Mouse (Mus musculus) stomach, postnatal 0 days (tissue): Measurements from ENCODE around the gene Mylk. TPM values are rescaled to one million over a fixed set of nuclear protein-coding genes. Genes with fewer than 3 reads are reported as not detected.

ENCODE experiments used
- ATAC-seq: fragments of 200-750 bp; cut with Nextera tagmentation; 2 replicates; pipeline ENCODE4 v1.8.0; 2017; ENCODE audit not compliant: low FRiP score, low TSS enrichment
- DNase-seq: peaks from one replicate; pipeline ENCODE4 v3.0.0-alpha.2; 2016; ENCODE audit warnings: low spot score
- H3K27ac ChIP-seq: fragments of 300-500 bp; sonication (generic); replicated peaks from 2 replicates; pipeline ENCODE4 v1.5.1; 2014; ENCODE audit warnings: mild to moderate bottlenecking, control low read depth
- H3K27me3 ChIP-seq: fragments of 300-500 bp; sonication (generic); 2 replicates; pipeline ENCODE4 v1.6.1; 2014; ENCODE audit warnings: low read length; ENCODE audit not compliant: control insufficient read depth, insufficient read depth
- H3K36me3 ChIP-seq: fragments of 300-500 bp; sonication (generic); 2 replicates; pipeline ENCODE4 v1.6.1; 2014; ENCODE audit warnings: low read length, mixed read lengths; ENCODE audit not compliant: control insufficient read depth, insufficient read depth
- H3K4me1 ChIP-seq: fragments of 300-500 bp; sonication (generic); replicated peaks from 2 replicates; pipeline ENCODE4 v1.6.1; 2014; ENCODE audit warnings: antibody characterized with exemption; ENCODE audit not compliant: control insufficient read depth, insufficient read depth
- H3K4me2 ChIP-seq: fragments of 300-500 bp; sonication (generic); replicated peaks from 2 replicates; pipeline ENCODE4 v1.6.1; 2014; ENCODE audit warnings: low read depth, mild to moderate bottlenecking, control low read depth, moderate library complexity
- H3K4me3 ChIP-seq: fragments of 300-500 bp; sonication (generic); 2 replicates; pipeline ENCODE4 v1.5.1; 2014; ENCODE audit warnings: low read depth, low read length, control low read depth
- H3K9ac ChIP-seq: fragments of 300-500 bp; sonication (generic); 2 replicates; pipeline ENCODE4 v1.6.1; 2014; ENCODE audit warnings: mild to moderate bottlenecking, low read length, control low read depth, mixed read lengths
- H3K9me3 ChIP-seq: fragments of 300-500 bp; sonication (generic); 2 replicates; pipeline ENCODE4 v1.6.1; 2016; ENCODE audit warnings: low read length; ENCODE audit not compliant: control insufficient read depth
- CTCF ChIP-seq: IDR thresholded peaks from 2 replicates; pipeline ENCODE4 v1.5.1; 2016; ENCODE audit warnings: antibody characterized with exemption, low read depth, mild to moderate bottlenecking, moderate library complexity
- EP300 ChIP-seq: optimal IDR thresholded peaks from 2 replicates; pipeline ENCODE3; 2016; ENCODE audit warnings: antibody characterized with exemption
- WGBS: fragments of 180-500 bp; shearing (Covaris S2); extraction: QIAGEN DNeasy Blood & Tissue Kit; methylation state at CpG from one replicate; pipeline ENCODE4 v1.1.7; 2014; 5-methylcytosine and 5-hydroxymethylcytosine counted together
- polyA plus RNA-seq: library from polyadenylated mRNA; unstranded; fragments of >200 nt; fragmentation: Nextera tagmentation; extraction: Ambion mirVana; gene quantifications from 2 replicates; pipeline ENCODE4 v1.2.1, GENCODE M21; 2015

Gene Mylk
- polyA plus RNA-seq, 1 experiment from 2014 or later, result 480 TPM

- no peaks in the 10 kb centered on the region for H3K27me3 ChIP-seq
- TF ChIP-seq EP300, result no peak
- TF ChIP-seq CTCF, result no peak
- 77% methylated on average over 8 of the region's 8 CpGs for WGBS
- H3K36me3 ChIP-seq, result no peaks in the 10 kb centered on the region
- no peak for DNase-seq
- no peak for ATAC-seq
- H3K9me3 ChIP-seq, result no peaks in the 10 kb centered on the region
- H3K4me1 ChIP-seq, result no peaks in the 10 kb centered on the region; the same call in 1 of the 2 replicates
- H3K27ac ChIP-seq, result no peak overlapping the region
- no peak overlapping the region for H3K4me2 ChIP-seq
- no peak overlapping the region for H3K9ac ChIP-seq
- no peak overlapping the region for H3K4me3 ChIP-seq
Measured at GRCm38 (mm10) chr16:34902761-34903160, 157.8 kb downstream of the Mylk start.

GRCm38 (mm10) chr16:34904876-34905275 is 159.9 kb downstream of the Mylk start:
- no peak overlapping the region for H3K4me3 ChIP-seq
- 69% methylated on average over 4 of the region's 4 CpGs for WGBS
- TF ChIP-seq EP300, result no peak
- TF ChIP-seq CTCF, result no peak
- H3K9ac ChIP-seq, result no peak overlapping the region
- H3K27ac ChIP-seq, result peak overlapping the region; percentile 45; the same call in 1 of the 2 replicates
- H3K4me2 ChIP-seq, result no peak overlapping the region
- H3K27me3 ChIP-seq, result no peaks in the 10 kb centered on the region
- DNase-seq, result no peak
- H3K9me3 ChIP-seq, result no peaks in the 10 kb centered on the region
- ATAC-seq, result no peak
- H3K36me3 ChIP-seq, result no peaks in the 10 kb centered on the region
- H3K4me1 ChIP-seq, result no peaks in the 10 kb centered on the region

- Histone ChIP-seq H3K27ac (peak overlapping the region; percentile 53; the same call in 1 of the 2 replicates), H3K27me3 (no peaks in the 10 kb centered on the region), H3K9me3 (no peaks in the 10 kb centered on the region), H3K4me1 (no peaks in the 10 kb centered on the region; the same call in 1 of the 2 replicates), H3K9ac (no peak overlapping the region), H3K4me2 (no peak overlapping the region), H3K4me3 (no peak overlapping the region), H3K36me3 (no peaks in the 10 kb centered on the region)
- TF ChIP-seq EP300, result no peak
- TF ChIP-seq CTCF, result peak; percentile 8; the same call in 1 of the 2 replicates
- peak; percentile 53; the same call in 1 of the 2 replicates for ATAC-seq
- WGBS, result 53% methylated on average over 6 of the region's 6 CpGs
- no peak for DNase-seq
Measured at GRCm38 (mm10) chr16:34909437-34909836, 164.4 kb downstream of the Mylk start.

DNA sequence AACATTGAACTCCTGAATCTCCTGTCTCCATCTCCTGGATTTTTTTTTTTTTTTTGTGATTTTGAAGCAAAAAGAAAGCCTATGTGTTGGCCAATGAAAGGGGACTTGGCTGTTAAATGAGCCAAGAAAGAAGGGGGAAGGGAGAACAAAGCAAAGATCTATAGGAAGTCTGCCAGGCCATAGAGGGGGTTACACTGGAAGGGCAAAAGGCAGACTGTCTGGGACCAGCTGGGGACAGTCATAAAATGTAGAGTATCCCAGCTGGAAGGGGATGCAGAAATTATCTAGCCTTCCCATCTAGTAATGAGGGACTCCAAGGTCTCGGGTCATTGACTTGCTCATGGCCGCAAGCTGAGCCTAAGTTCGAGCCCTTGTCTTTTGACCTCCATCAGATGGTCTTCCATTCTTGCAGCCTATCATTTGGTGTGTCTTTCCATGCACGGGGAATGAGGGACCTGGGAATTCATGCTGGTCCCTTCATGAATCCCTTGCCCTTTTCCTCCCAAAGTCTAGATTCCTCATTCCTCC is 172.4 kb downstream of the Mylk start:
- H3K9ac ChIP-seq, result no peak overlapping the region
- no peak for DNase-seq

GRCm38 (mm10) chr16:34920182-34920581 is 175.2 kb downstream of the Mylk start:
- ATAC-seq, result peak; percentile 15; the same call in 1 of the 2 replicates
- no peaks in the 10 kb centered on the region for H3K9me3 ChIP-seq
- peak overlapping the region; percentile 58; the same call in 1 of the 2 replicates for H3K4me2 ChIP-seq
- no peaks in the 10 kb centered on the region for H3K36me3 ChIP-seq
- no peaks in the 10 kb centered on the region; the same call in 1 of the 2 replicates for H3K4me1 ChIP-seq
- no peak overlapping the region for H3K4me3 ChIP-seq
- H3K9ac ChIP-seq, result peak overlapping the region; percentile 48
- H3K27ac ChIP-seq, result peak overlapping the region; percentile 92
- 16% methylated on average over 6 of the region's 6 CpGs for WGBS
- peak; percentile 86 for TF ChIP-seq CTCF
- no peak for TF ChIP-seq EP300
- H3K27me3 ChIP-seq, result no peaks in the 10 kb centered on the region
- no peak for DNase-seq

More for the DNA sequence above, 172.4 kb downstream of the Mylk start:
- no peak overlapping the region for H3K4me3 ChIP-seq
- no peaks in the 10 kb centered on the region for H3K9me3 ChIP-seq
- no peaks in the 10 kb centered on the region for H3K27me3 ChIP-seq
- no peaks in the 10 kb centered on the region; the same call in 1 of the 2 replicates for H3K4me1 ChIP-seq
- no peak for ATAC-seq
- no peaks in the 10 kb centered on the region for H3K36me3 ChIP-seq
- TF ChIP-seq EP300 (no peak), CTCF (no peak)
- no peak overlapping the region for H3K4me2 ChIP-seq
- 81% methylated on average over 4 of the region's 4 CpGs for WGBS
- H3K27ac ChIP-seq, result no peak overlapping the region

DNA sequence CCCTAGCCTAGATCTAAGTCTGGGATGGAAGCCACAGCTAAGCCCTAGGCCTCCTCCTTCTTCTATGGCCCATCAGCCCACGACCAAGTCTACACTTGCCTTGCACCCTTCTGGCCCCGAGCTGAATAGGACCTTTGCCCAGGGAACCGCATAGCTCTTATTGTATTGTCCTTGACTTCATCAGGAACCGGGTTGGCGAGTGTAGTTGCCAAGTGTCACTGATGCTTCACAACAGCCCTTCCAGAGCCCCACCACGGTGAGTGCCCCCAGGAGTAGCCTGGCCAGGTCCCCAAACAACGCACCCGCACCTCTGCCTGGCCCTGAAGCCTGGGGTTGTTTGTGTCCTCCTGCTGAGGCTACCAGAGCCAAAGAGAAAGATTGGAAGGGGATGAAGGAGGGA is 175.9 kb downstream of the Mylk start:
- peak overlapping the region; percentile 48 for H3K9ac ChIP-seq

More for the DNA sequence above, 175.9 kb downstream of the Mylk start:
- peak overlapping the region; percentile 92 for H3K27ac ChIP-seq
- H3K4me2 ChIP-seq, result peak overlapping the region; percentile 58
- H3K4me1 ChIP-seq, result no peaks in the 10 kb centered on the region; the same call in 1 of the 2 replicates
- H3K27me3 ChIP-seq, result no peaks in the 10 kb centered on the region
- DNase-seq (no peak), ATAC-seq (peak; percentile 6; the same call in 1 of the 2 replicates)
- peak overlapping the region; percentile 50 for H3K4me3 ChIP-seq
- H3K9me3 ChIP-seq, result no peaks in the 10 kb centered on the region
- H3K36me3 ChIP-seq, result no peaks in the 10 kb centered on the region
- WGBS, result 29% methylated on average over 8 of the region's 8 CpGs
- TF ChIP-seq EP300, result no peak
- TF ChIP-seq CTCF, result no peak
